Mouse (Mus musculus) adrenal gland, postnatal 10 days (tissue): ENCODE data around the gene Creb3l4. TPM values are rescaled to one million over a fixed set of nuclear protein-coding genes. Genes with fewer than 3 reads are reported as not detected.

Experiments
- DNase-seq: peaks from one replicate; pipeline ENCODE4 v3.0.0; 2021; ENCODE audit warnings: mixed read lengths
- total RNA-seq, 2 experiments: library from RNA; stranded (reverse); gene quantifications; 2 replicates each; pipeline ENCODE4 v1.2.3; 2021

Creb3l4 gene
- total RNA-seq, 2 experiments from 2014 or later = 0.36 to 0.55 TPM

GRCm38 (mm10) chr3:90231507-90232333 is 11.6 kb downstream of the Creb3l4 start, which contains the start of gene Jtb:
Gene Jtb (plus strand): TSS chr3:90231597.
- peak; percentile 94 for DNase-seq

GRCm38 (mm10) chr3:90231075-90231474 is 12.2 kb downstream of the Creb3l4 start:
- no peak for DNase-seq

- DNase-seq = no peak
Observed at GRCm38 (mm10) chr3:90224331-90224730, 19.0 kb downstream of the Creb3l4 start.

DNA sequence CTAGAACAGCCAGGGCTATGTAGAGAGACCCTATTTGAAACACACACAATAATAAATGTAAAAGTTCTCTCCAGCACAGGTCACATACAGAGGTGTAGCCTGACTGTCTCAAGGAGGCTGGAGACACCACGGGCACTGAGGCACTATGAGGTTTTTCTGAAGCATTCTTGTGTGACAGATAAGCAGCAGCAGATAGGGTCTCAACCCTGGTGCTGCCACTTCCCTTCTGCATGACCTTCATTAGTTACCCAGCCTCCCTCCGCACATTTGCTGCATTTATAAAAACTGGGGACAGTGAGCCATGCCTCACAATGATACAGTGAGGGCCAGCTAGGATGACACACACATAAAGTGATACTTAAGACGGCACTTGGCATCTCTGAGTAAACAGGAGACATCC is 20.4 kb downstream of the Creb3l4 start:
- no peak for DNase-seq

GRCm38 (mm10) chr3:90222455-90222854 is 20.9 kb downstream of the Creb3l4 start:
- DNase-seq = no peak

DNA sequence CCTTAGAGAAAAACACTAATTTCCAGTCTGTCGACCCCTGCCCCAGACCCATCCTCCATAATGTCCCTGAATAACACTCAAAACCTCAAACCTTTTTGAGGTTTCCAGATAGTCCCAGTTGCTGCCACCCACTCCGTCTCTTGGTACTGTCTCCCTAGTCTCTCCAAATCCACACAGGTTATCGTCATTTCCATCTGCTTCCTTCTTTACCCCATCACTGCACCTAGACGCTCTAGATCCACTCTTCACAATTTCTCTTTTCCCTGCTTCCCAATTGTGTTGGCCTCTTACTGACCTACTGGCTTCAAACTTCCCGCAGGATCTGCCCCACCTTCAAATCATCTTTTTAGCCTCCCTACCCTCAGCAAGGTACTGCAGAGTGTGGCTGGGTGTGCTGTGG is 22.2 kb downstream of the Creb3l4 start:
- DNase-seq = no peak

GRCm38 (mm10) chr3:90220531-90220951 is 22.8 kb downstream of the Creb3l4 start:
- DNase-seq = peak; percentile 90

- peak; percentile 64 for DNase-seq
Observed at GRCm38 (mm10) chr3:90220088-90220487, 23.2 kb downstream of the Creb3l4 start.

DNA sequence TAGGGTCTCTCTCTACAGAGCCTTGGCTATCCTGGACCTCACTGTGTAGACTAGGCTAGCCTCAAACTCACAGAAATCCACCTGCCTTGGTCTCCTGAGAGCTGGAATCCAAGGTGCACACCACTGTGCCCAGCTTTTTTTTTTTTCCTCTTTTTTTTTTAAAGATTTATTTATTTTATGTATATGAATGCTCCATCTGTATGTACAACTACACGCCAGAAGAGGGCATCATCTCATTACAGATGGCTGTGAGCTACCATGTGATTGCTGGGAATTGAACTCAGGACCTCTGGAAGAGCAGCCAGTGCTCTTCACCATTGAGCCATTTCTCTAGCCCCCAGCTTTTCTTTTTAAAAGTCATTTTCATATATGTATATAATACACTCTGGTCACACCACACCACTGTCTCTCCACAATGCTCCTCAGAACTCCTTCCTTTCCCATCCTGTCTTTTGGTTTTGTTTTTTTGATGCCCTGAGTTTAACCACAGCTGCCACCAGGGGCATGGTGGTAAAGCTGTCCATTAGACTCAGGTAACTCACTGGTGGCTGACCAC is 27.4 kb downstream of the Creb3l4 start:
- DNase-seq = no peak

GRCm38 (mm10) chr3:90213956-90214684 is 29.2 kb downstream of the Creb3l4 start:
- peak; percentile 37 for DNase-seq

- peak; percentile 90 for DNase-seq
Observed at GRCm38 (mm10) chr3:90213377-90213866, 29.9 kb downstream of the Creb3l4 start, which contains the start of the genes Rps27 and Rab13. Gene Rps27 (minus strand): TSS chr3:90213651. Gene Rab13 (plus strand): TSS chr3:90213695.

DNA sequence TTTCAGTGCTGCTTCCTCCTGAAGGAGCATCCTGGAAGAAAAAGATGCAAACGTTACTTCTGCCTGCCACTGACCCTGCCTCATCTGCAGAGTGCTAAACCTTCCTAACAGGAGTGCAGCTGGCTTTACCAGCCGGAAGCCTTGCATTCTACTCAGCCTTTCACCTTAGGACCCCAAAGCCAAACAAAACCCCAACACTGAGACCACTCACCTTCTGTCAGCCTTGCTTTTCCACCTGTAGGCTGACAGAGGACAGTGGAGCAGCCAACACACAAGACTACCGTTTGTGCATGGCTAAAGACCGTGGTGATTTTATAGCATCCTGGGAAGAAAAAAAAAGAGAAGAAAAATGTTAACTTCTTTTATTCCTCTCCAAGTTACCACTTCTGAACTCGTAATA is 30.6 kb downstream of the Creb3l4 start:
- no peak for DNase-seq

DNA sequence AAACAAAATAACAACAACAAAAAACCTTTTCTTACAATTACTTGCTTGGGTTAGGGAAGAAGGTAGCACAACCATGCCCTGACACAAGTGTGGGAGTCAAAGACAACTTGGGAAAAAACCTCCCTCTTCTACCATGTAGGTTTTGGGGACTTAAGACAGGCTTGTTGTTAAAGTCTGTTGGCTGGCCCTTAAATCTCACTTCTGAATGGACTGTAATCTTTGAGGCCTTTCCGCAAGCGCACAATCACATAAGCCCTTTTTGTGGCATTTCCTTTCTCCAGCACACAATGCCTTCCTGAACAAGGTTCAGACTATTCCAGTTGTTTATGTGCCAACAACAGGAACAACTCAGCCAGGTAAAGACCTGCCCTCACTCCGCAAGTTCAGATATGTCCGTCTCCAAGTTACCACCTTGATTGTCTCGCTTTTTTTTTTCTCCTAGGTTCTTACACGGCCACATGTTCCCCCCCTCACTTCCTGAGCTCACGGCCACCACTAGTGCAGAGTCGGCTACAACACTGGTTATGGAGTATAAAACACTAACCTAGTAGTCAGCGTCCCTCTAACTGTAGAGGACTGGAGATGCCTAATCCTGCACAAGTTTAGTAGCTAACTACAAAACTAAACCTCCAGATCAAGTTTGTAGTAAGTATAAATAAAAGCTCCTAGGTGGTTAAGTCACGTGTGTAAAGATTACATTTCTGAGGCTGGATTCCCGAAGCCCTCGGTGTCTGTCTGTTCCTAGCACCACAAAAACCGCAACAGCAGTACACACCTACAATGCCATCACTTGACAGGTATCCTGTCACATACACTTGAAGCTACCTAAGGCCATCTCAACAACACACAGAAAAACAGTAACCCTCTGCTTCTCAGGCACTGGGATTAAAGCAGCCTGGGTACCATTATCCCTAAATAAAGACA is 31.6 kb downstream of the Creb3l4 start:
- DNase-seq = no peak

GRCm38 (mm10) chr3:90209908-90210566 is 33.3 kb downstream of the Creb3l4 start:
- no peak for DNase-seq

GRCm38 (mm10) chr3:90208662-90209061 is 34.6 kb downstream of the Creb3l4 start:
- no peak for DNase-seq

DNA sequence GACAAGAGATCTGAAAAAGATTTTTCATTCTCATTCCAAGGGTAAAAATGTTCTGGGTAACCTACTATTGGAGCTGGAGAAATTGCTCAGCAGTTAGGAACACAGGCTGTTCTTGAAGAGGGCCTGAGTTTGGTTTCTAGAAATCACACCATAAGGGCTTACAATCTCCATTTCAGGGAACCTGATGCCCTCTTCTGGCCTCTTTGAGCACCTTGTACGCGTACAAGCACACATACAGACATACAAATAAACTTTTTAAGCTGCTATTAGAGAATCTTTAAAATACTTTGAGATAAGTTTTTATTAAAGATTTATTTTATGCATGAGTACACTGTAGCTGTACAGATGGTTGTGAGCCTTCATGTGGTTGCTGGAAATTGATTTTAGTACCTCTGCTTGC is 38.7 kb downstream of the Creb3l4 start:
- no peak for DNase-seq

GRCm38 (mm10) chr3:90203619-90204018 is 39.7 kb downstream of the Creb3l4 start:
- DNase-seq = no peak

- DNase-seq = no peak
Observed at GRCm38 (mm10) chr3:90202884-90203283, 40.4 kb downstream of the Creb3l4 start.

DNA sequence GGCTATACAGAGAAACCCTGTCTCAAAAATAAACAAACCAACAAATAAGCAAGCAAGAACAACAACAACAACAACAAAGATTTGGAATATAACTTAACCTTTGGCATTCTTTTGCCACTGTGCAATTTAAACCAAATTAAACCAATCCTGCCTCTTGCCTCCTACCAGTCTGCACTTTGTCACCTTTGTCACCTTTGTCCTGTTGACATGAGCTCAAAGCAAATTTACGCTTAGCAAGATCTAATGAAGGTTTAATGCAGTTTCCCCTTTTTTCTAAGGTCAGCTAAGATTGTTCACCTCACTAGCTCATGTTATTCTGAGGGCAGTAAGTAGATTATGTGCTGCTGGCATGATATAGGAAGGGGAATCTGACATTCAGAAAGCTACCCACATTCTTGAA is 45.8 kb downstream of the Creb3l4 start:
- no peak for DNase-seq

DNA sequence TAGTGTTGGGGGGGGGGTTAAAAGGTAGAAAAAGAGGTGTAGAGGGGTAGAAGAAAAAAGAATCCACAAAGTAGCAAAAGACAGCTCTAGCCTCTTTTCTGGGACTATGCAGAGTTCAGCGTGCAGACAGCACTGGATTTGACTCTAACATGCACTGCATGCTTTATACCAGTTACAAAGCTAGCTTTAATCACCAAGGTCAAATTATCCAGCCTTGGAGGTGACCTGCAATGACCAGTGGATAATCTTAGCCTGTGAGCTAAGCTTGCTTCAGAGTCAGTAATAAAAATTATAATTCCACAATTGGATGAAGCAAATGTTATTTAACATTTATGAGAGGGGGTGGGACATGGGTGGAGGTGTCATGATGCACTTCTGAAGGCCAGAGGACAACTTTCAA is 47.7 kb downstream of the Creb3l4 start:
- DNase-seq = no peak

DNA sequence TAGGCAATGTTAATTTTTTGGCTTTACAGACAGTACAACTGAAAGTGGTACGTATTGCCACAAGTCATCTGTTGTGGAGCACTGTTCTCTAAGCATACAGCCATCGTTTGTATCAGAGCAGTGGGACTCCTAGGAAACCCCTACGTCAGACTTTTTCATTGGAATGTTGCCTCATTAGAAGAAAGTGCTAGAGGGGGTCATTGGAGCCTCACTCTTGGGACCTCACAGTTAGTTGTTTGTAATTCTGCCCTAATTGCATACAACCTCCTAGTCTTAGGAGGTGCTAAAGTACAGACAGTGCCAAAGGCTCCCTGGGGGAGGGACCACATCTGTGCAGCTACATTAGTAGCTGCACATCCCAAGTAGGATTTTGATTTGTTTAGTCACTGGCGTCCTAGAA is 48.6 kb downstream of the Creb3l4 start:
- no peak for DNase-seq
